10 mouse cellular contexts compared by ENCODE assay signal in the genomic region with DNA sequence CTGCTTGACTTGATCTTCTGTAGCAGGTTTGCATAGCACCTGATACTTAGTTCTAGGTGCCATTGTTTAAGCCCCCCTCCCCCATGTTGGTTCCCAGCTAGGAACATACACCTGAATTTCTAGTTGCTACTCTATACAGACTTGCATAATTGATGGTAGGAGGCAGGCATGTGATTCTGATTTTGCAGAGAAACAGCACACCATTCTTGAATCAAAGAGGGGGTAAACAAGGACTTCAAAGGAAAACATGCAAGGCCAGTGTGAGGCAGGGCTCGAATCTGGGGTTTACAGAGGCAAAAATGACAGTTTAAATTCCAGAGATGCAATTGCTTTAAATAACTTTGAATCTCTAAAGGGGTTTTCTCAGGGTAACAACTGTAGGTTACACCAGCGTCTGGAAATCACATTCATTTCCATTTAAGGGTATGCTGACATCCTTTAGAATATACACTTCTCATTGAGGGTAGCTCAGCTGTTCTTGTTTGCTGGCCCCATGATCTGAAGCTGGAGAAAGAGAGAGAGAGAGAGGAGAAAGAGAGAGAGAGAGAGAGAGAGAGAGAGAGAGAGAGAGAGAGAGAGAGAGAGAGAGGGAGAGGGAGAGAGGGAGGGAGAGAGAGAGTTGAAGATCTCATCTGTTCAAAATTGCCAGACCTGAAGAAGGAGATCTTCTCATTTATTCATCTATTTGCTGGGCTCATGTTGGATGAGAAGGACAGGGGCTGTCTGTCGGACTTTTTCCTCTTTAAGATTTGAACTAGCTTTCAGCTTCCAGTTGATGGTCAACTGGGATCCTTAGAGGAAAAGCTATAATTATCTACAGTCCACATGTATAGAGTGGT. TPM values are rescaled to one million over a fixed set of nuclear protein-coding genes. Genes with fewer than 3 reads are reported as not detected.
A peak's percentile ranks its signal among the peaks of the same experiment; 100 is the strongest.
DNase-seq lines count a peak whose midpoint lies in the region; ATAC-seq and TF ChIP-seq lines count a peak whose summit lies in the region.
"Had no signal": no experiment of that assay in that cellular context is flagged by ENCODE, and none has a peak within 500 bp of the region (broad histone marks: within the 10 kb centered on the region; RNA-seq: fewer than 3 reads in every experiment).

No protein-coding gene starts in this region.

- H3K9me3 ChIP-seq in kidney, postnatal 0 days (replicated peaks; ENCODE audit: low read length) = no peaks in the 10 kb centered on the region
- H3K9me3 ChIP-seq in liver, embryonic 11.5 days (ENCODE audit: control insufficient read depth, low read length) = no peaks in the 10 kb centered on the region

- 38% methylated on average over 3 of the region's 3 CpGs for WGBS in kidney, postnatal 0 days
- 39% methylated on average over 3 of the region's 3 CpGs for WGBS in liver, embryonic 11.5 days

- CTCF ChIA-PET in Patski (lab: Charles Lee) = interaction anchor here (1.0 to 3.9 kb wide), 6 partner anchors 9 to 48 kb away, joined by 3 to 23 read pairs (median 8); a partner anchor contains a TSS

- no peaks in the 10 kb centered on the region for H3K27me3 ChIP-seq in kidney, postnatal 0 days (ENCODE audit: insufficient read depth, low read length)
- H3K27me3 ChIP-seq in Patski = no peaks in the 10 kb centered on the region
- H3K27me3 ChIP-seq in liver, embryonic 11.5 days (replicated peaks; ENCODE audit: control insufficient read depth, insufficient read depth, low read length) = no peaks in the 10 kb centered on the region

- no peak for DNase-seq in kidney, postnatal 0 days (ENCODE audit: low spot score)
- no peak for DNase-seq in kidney, postnatal 25 days
- DNase-seq in Patski (ENCODE audit: low read depth, low spot score) = no peak
- DNase-seq in liver, embryonic 11.5 days (ENCODE audit: low spot score) = no peak
- DNase-seq in frontal cortex, postnatal 25 days (ENCODE audit: low spot score in 2 of 2) = no peak
- DNase-seq in urinary bladder, postnatal 4 days (ENCODE audit: low spot score in 2 of 2) = no peak
- no peak for DNase-seq in ovary, postnatal 10 days (ENCODE audit: low spot score)
- DNase-seq: embryo, embryonic 11 days; right cerebral cortex, postnatal 4 days had no signal

- POLR2A ChIA-PET in Patski (lab: Charles Lee) = interaction anchor here (1.0 to 1.6 kb wide), 5 partner anchors 10 to 48 kb away, joined by 4 to 6 read pairs (median 5); a partner anchor contains a TSS

- in situ Hi-C loops in Patski (cut with MboI; ENCODE audit: low pct_unique_long_range_greater_than_20kb) = no loop called here

- H3K4me1 ChIP-seq in kidney, postnatal 0 days (replicated peaks; ENCODE audit: insufficient read depth, low read length) = 0 out of 2 replicates have a peak, but pooled peaks cover 3% of the 10 kb centered on the region
- peaks cover 26% of the 10 kb centered on the region for H3K4me1 ChIP-seq in liver, embryonic 11.5 days (replicated peaks; ENCODE audit: control insufficient read depth, insufficient read depth, low read length)

- H3K4me2 ChIP-seq in kidney, postnatal 0 days (ENCODE audit: low read length) = no peak overlapping the region
- H3K4me2 ChIP-seq in liver, embryonic 11.5 days = peak overlapping the region; percentile 2; the same call in 1 of the 2 replicates

- no peak for TF ChIP-seq CTCF in kidney, postnatal 0 days (IDR thresholded peaks at IDR 0.05; ENCODE audit: low read depth)
- TF ChIP-seq CTCF in Patski (IDR thresholded peaks at IDR 0.05) = no peak

- no peak overlapping the region for H3K4me3 ChIP-seq in kidney, postnatal 0 days (replicated peaks; ENCODE audit: low read depth, low read length)
- H3K4me3 ChIP-seq in liver, embryonic 11.5 days (ENCODE audit: low read depth, low read length) = no peak overlapping the region

- no peak for ATAC-seq in kidney, postnatal 0 days (replicated peaks; ENCODE audit: low FRiP score, low read depth)
- ATAC-seq in CD4-positive, CD25-positive, alpha-beta regulatory T cell, adult 4 months = peak; percentile 33
- ATAC-seq in Patski = peak; percentile 22
- ATAC-seq in liver, embryonic 11.5 days (replicated peaks; ENCODE audit: low FRiP score) = no peak

- peak overlapping the region; percentile 93 for H3K27ac ChIP-seq in kidney, postnatal 0 days
- peak overlapping the region; percentile 78 for H3K27ac ChIP-seq in liver, embryonic 11.5 days (ENCODE audit: low read depth, low read length)

- H3K9ac ChIP-seq in kidney, postnatal 0 days (ENCODE audit: low read depth, low read length) = no peak overlapping the region
- H3K9ac ChIP-seq in liver, embryonic 11.5 days (ENCODE audit: low read depth, low read length) = no peak overlapping the region

- H3K36me3 ChIP-seq in kidney, postnatal 0 days (ENCODE audit: insufficient read depth, low read length) = no peaks in the 10 kb centered on the region
- no peaks in the 10 kb centered on the region for H3K36me3 ChIP-seq in liver, embryonic 11.5 days (ENCODE audit: control insufficient read depth, insufficient read depth, low read length)

RNA-seq across cellular contexts. Expression of a gene that starts 46.1 kb away (rescaled TPM):
- not detected in 2 replicates for polyA plus RNA-seq in kidney, postnatal 0 days (2015; fragmentation: Nextera tagmentation; extraction: Ambion mirVana)
- polyA plus RNA-seq in CD4-positive, CD25-positive, alpha-beta regulatory T cell, adult 4 months (2017; shearing (Covaris generic)) = 100 to 1,000 TPM; 220 to 231 TPM
- not detected for polyA plus RNA-seq in Patski (2021)
- 0.96 and 1.1 TPM in 2 replicates for polyA plus RNA-seq in liver, embryonic 11.5 days (2014; fragmentation: Nextera tagmentation; extraction: Ambion mirVana)

RNA-seq across cellular contexts. Expression of a gene that starts 48.7 kb away (rescaled TPM):
- 1.0 and 1.4 TPM in 2 replicates for polyA plus RNA-seq in kidney, postnatal 0 days (2015; fragmentation: Nextera tagmentation; extraction: Ambion mirVana)
- 10 to 100 TPM in 1 of 2 experiments, 1 to 10 TPM in 1; 7.8 to 11.7 TPM for polyA plus RNA-seq in CD4-positive, CD25-positive, alpha-beta regulatory T cell, adult 4 months (2017; shearing (Covaris generic))
- 26.9 TPM for polyA plus RNA-seq in Patski (2021)
- not detected in 2 replicates for polyA plus RNA-seq in liver, embryonic 11.5 days (2014; fragmentation: Nextera tagmentation; extraction: Ambion mirVana)

Comparison
In these comparisons a context has a peak if more than half of its experiments do, and no peak if none do; other contexts are left out.
1. ATAC-seq: peak in CD4-positive, CD25-positive, alpha-beta regulatory T cell, adult 4 months (single experiment) and Patski (single experiment); none in kidney, postnatal 0 days (single experiment) and liver, embryonic 11.5 days (single experiment).
2. RNA of a gene that starts 46.1 kb away (polyA plus RNA-seq): 220 to 231 TPM in CD4-positive, CD25-positive, alpha-beta regulatory T cell, adult 4 months; 0.96 to 1.1 TPM in liver, embryonic 11.5 days, not detected in kidney, postnatal 0 days and not detected in Patski (single experiment); every median in the first group is over 100 times any median in the second.